Mouse (Mus musculus) CH12.LX (cell line): ENCODE results near the gene AC134908.4. TPM values are rescaled to one million over a fixed set of nuclear protein-coding genes. Genes with fewer than 3 reads are reported as not detected.
"Not testable (repeated sequence)": the region's sequence is repeated elsewhere in the genome, so short reads cannot be mapped to it uniquely, and the experiment has no call there.

ENCODE experiments used
- DNase-seq: peaks from one replicate; pipeline ENCODE4 v3.0.0-alpha.2; 2013; ENCODE audit errors: extremely low read depth
- H3K27ac ChIP-seq: 2 replicates; pipeline ENCODE4 v1.5.1; 2012; ENCODE audit warnings: low read depth, mild to moderate bottlenecking, control low read depth, moderate library complexity; ENCODE audit not compliant: insufficient read depth
- H3K27me3 ChIP-seq: replicated peaks from 2 replicates; pipeline ENCODE3; 2012; ENCODE audit warnings: inconsistent platforms
- H3K36me3 ChIP-seq, 2 experiments: replicated peaks in 1 of 2; 2 replicates each; pipeline versions ENCODE3 to v1.6.1; 2012; ENCODE audit warnings: inconsistent platforms in 1 of 2, low read length in 1 of 2, mild to moderate bottlenecking in 1 of 2, mixed read lengths in 1 of 2, moderate library complexity in 1 of 2; ENCODE audit not compliant: control insufficient read depth in 1 of 2, insufficient read depth in 1 of 2
- H3K4me1 ChIP-seq, 2 experiments: 2 replicates each; pipeline ENCODE4 v1.6.1; 2012; ENCODE audit warnings: inconsistent platforms in 1 of 2, moderate library complexity in 1 of 2; ENCODE audit not compliant: insufficient read depth in 2 of 2, control insufficient read depth in 1 of 2
- H3K4me2 ChIP-seq: 2 replicates; pipeline ENCODE4 v1.6.1; 2012; ENCODE audit warnings: low read depth, mild to moderate bottlenecking, control low read depth; ENCODE audit not compliant: poor library complexity, insufficient read depth, severe bottlenecking
- H3K4me3 ChIP-seq, 3 experiments: fragments of 150-350 bp in 1 of 3; sonication (generic) in 1 of 3; replicated peaks in 1 of 3; 2 replicates each; pipeline versions ENCODE3 to v1.5.1; 2011 to 2012; ENCODE audit warnings: low read depth in 2 of 3, low read length in 2 of 3, mild to moderate bottlenecking in 2 of 3, moderate library complexity in 2 of 3, control low read depth in 1 of 3, improper control_type of control experiment in 1 of 3, inconsistent platforms in 1 of 3, mixed read lengths in 1 of 3; ENCODE audit not compliant: poor library complexity in 1 of 3
- H3K79me2 ChIP-seq: replicated peaks from 2 replicates; pipeline ENCODE4 v1.6.1; 2012; ENCODE audit warnings: mild to moderate bottlenecking, moderate library complexity; ENCODE audit not compliant: control insufficient read depth, poor library complexity, insufficient read depth, severe bottlenecking; ENCODE audit errors: extremely low read depth
- H3K9ac ChIP-seq: 2 replicates; pipeline ENCODE4 v1.6.1; 2012; ENCODE audit warnings: low read depth, mild to moderate bottlenecking, control low read depth, moderate library complexity; ENCODE audit not compliant: insufficient read depth
- H3K9me3 ChIP-seq: replicated peaks from 2 replicates; pipeline ENCODE3; 2012; ENCODE audit warnings: low read length, inconsistent platforms, mixed read lengths
- CHD2 ChIP-seq: IDR thresholded peaks from 2 replicates; pipeline ENCODE4 v1.6.1; 2011; ENCODE audit warnings: low read length, improper control_type of control experiment
- GABPA ChIP-seq: IDR thresholded peaks from 2 replicates; pipeline ENCODE4 v1.6.1; 2012; ENCODE audit warnings: low read depth, low read length, improper control_type of control experiment, inconsistent platforms; ENCODE audit not compliant: insufficient replicate concordance
- JUN ChIP-seq: IDR thresholded peaks from 2 replicates; pipeline ENCODE4 v1.6.1; 2011; ENCODE audit warnings: low read depth, mild to moderate bottlenecking, low read length, improper control_type of control experiment, moderate library complexity; ENCODE audit not compliant: insufficient read depth
- NELFE ChIP-seq: IDR thresholded peaks from 2 replicates; pipeline ENCODE4 v1.6.1; 2011; ENCODE audit warnings: low read depth, low read length, improper control_type of control experiment
- POLR2AphosphoS2 ChIP-seq: IDR thresholded peaks from 2 replicates; pipeline ENCODE4 v1.6.1; 2011; ENCODE audit warnings: low read depth, low read length, improper control_type of control experiment
- SIN3A ChIP-seq: IDR thresholded peaks from 2 replicates; pipeline ENCODE4 v1.6.1; 2012; ENCODE audit warnings: low read length, improper control_type of control experiment, inconsistent platforms
- UBTF ChIP-seq: IDR thresholded peaks from 2 replicates; pipeline ENCODE4 v1.6.1; 2012; ENCODE audit warnings: low read depth, mild to moderate bottlenecking, inconsistent platforms, low read length, improper control_type of control experiment, moderate library complexity
- ZKSCAN1 ChIP-seq: IDR thresholded peaks from 2 replicates; pipeline ENCODE4 v1.6.1; 2012; ENCODE audit warnings: low read depth, inconsistent platforms, low read length, improper control_type of control experiment, borderline replicate concordance
- dilution Hi-C: fragments of 300-500 bp; cut with MboI; formaldehyde crosslinking; loops from 2 replicates; pipeline ENCODE4 v1.14.3; 2020; ENCODE audit warnings: low sequenced_read_pairs; ENCODE audit not compliant: extremely low pct_unique_long_range_greater_than_20kb, extremely low pct_ligation_motif_present
- in situ Hi-C: fragments of 300-500 bp; cut with MboI; formaldehyde crosslinking; loops from 3 replicates; pipeline ENCODE4 v1.14.3; 2019; ENCODE audit warnings: low sequenced_read_pairs, low pct_ligation_motif_present, low pct_unique_long_range_greater_than_20kb, mixed read lengths
- polyA plus RNA-seq: library from polyadenylated mRNA; unstranded; fragments of >175 nt; gene quantifications from 2 replicates; pipeline ENCODE4 v1.2.1, GENCODE M21; 2012; ENCODE audit warnings: low read depth; ENCODE audit not compliant: insufficient read length
- total RNA-seq, 2 experiments: library from RNA; depleted of rRNA; stranded (reverse); fragments of 300-350 nt in 1 of 2; fragments of >200 nt in 1 of 2; gene quantifications; 2 replicates each; pipeline ENCODE4 v1.2.3; 2012 to 2014

AC134908.4 gene
- total and polyA plus RNA-seq, 3 experiments = not detected

DNA sequence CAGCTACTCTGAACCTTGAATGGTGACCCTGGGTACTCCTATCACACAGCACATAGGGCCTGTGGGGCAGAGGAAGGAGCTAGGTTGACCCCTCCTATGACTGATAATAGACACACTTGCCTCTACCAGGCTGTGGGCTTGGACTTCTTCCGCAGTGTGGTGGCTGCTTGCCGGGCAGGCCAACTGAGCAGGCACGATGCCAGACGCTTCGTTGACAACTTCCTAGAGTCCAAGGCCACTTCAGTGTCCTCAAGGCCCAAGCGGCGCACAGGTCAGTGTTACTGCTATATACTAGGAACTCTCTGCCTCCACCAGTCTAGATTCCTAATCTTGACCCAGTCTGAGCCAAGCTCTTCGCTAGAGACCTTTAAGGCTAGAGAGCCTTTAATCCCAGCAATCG lies 51.6 kb downstream of the AC134908.4 start:
- no peaks in the 10 kb centered on the region for H3K4me1 ChIP-seq
- no peaks in the 10 kb centered on the region for H3K9me3 ChIP-seq
- no peaks in the 10 kb centered on the region for H3K36me3 ChIP-seq
- TF ChIP-seq NELFE = no peak
- no peak for TF ChIP-seq CHD2
- no peak for TF ChIP-seq POLR2AphosphoS2
- no peak for TF ChIP-seq UBTF
- TF ChIP-seq ZKSCAN1 = no peak
- TF ChIP-seq GABPA = no peak
- no peak for TF ChIP-seq SIN3A
- TF ChIP-seq JUN = no peak
- H3K4me2 ChIP-seq = no peak overlapping the region
- H3K79me2 ChIP-seq = no peaks in the 10 kb centered on the region
- H3K27me3 ChIP-seq = peaks cover 80% of the 10 kb centered on the region
- H3K27ac ChIP-seq = no peak overlapping the region
- DNase-seq = no peak
- dilution Hi-C loops = no loop called here
- in situ Hi-C loops = no loop called here
- H3K4me3 ChIP-seq = no peak overlapping the region
- H3K9ac ChIP-seq = no peak overlapping the region

DNA sequence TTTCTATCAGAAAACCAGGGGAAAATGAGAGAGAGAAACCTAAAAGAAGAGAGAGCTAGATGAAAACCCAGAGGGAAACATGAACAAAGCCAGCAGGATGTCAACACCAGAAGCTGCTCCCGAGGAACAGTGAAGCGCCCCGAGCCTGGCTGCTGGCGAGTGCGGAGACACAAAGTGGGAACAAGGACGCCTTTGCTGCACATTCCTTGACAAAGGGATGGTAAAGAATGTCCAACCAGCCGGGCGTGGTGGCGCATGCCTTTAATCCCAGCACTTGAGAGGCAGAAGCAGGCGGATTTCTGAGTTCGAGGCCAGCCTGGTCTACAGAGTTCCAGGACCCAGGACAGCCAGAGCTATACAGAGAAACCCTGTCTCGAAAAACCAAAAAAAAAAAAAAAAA lies 54.0 kb downstream of the AC134908.4 start:
- H3K27ac ChIP-seq, H3K4me3 ChIP-seq, dilution Hi-C loops, H3K79me2 ChIP-seq, H3K36me3 ChIP-seq, H3K4me1 ChIP-seq, H3K9ac ChIP-seq, in situ Hi-C loops, H3K4me2 ChIP-seq, DNase-seq, H3K9me3 ChIP-seq: not testable (repeated sequence)
- H3K27me3 ChIP-seq = peaks cover 84% of the 10 kb centered on the region

Other genes starting within 250 kb of the AC134908.4 start
Only the 20 nearest of the 28 such genes appear.
- gene Gng13, start 78.5 kb downstream of the AC134908.4 start, total RNA-seq (2012; rRNA removed) = 2.9 and 3.4 TPM in 2 replicates
- not detected in 2 replicates for gene Gng13, start 78.5 kb downstream of the AC134908.4 start, total RNA-seq (2014; rRNA removed)
- 1.3 and 1.9 TPM in 2 replicates for gene Gng13, start 78.5 kb downstream of the AC134908.4 start, polyA plus RNA-seq
- gene Chtf18, start 68.2 kb downstream of the AC134908.4 start, total RNA-seq (2012; rRNA removed) = 24.8 and 34.5 TPM in 2 replicates
- gene Chtf18, start 68.2 kb downstream of the AC134908.4 start, total RNA-seq (2014; rRNA removed) = 11.9 and 14.5 TPM in 2 replicates
- gene Chtf18, start 68.2 kb downstream of the AC134908.4 start, polyA plus RNA-seq = 38.2 and 49.9 TPM in 2 replicates
- 5.8 and 7.2 TPM in 2 replicates for gene Rpusd1, start 68.0 kb downstream of the AC134908.4 start, total RNA-seq (2012; rRNA removed)
- gene Rpusd1, start 68.0 kb downstream of the AC134908.4 start, total RNA-seq (2014; rRNA removed) = 4.4 and 5.6 TPM in 2 replicates
- 11.7 and 13.8 TPM in 2 replicates for gene Rpusd1, start 68.0 kb downstream of the AC134908.4 start, polyA plus RNA-seq
- not detected in 2 replicates for gene Mslnl, start 59.6 kb downstream of the AC134908.4 start, total RNA-seq (2012; rRNA removed)
- gene Mslnl, start 59.6 kb downstream of the AC134908.4 start, total RNA-seq (2014; rRNA removed) = not detected in 2 replicates
- not detected in 2 replicates for gene Mslnl, start 59.6 kb downstream of the AC134908.4 start, polyA plus RNA-seq
- not detected in 2 replicates for gene Msln, start 41.3 kb downstream of the AC134908.4 start, total RNA-seq (2012; rRNA removed)
- not detected in 2 replicates for gene Msln, start 41.3 kb downstream of the AC134908.4 start, total RNA-seq (2014; rRNA removed)
- not detected in 2 replicates for gene Msln, start 41.3 kb downstream of the AC134908.4 start, polyA plus RNA-seq
- 22.0 and 23.4 TPM in 2 replicates for gene Narfl, start 21.9 kb downstream of the AC134908.4 start, total RNA-seq (2012; rRNA removed)
- gene Narfl, start 21.9 kb downstream of the AC134908.4 start, total RNA-seq (2014; rRNA removed) = 16.5 and 17.0 TPM in 2 replicates
- 12.1 and 13.3 TPM in 2 replicates for gene Narfl, start 21.9 kb downstream of the AC134908.4 start, polyA plus RNA-seq
- 14.5 and 16.0 TPM in 2 replicates for gene Haghl, start 10.0 kb downstream of the AC134908.4 start, total RNA-seq (2012; rRNA removed)
- 7.3 and 7.4 TPM in 2 replicates for gene Haghl, start 10.0 kb downstream of the AC134908.4 start, total RNA-seq (2014; rRNA removed)
- 7.4 and 7.8 TPM in 2 replicates for gene Haghl, start 10.0 kb downstream of the AC134908.4 start, polyA plus RNA-seq
- gene Ccdc78, start 9.1 kb downstream of the AC134908.4 start, total RNA-seq (2012; rRNA removed) = 0.13 and 0.25 TPM in 2 replicates
- 0.13 TPM in 1 of 2 replicates, not detected in the other for gene Ccdc78, start 9.1 kb downstream of the AC134908.4 start, total RNA-seq (2014; rRNA removed)
- 0.40 and 0.49 TPM in 2 replicates for gene Ccdc78, start 9.1 kb downstream of the AC134908.4 start, polyA plus RNA-seq
- gene Fam173a, start 2.8 kb downstream of the AC134908.4 start, total RNA-seq (2012; rRNA removed) = 55.0 and 68.3 TPM in 2 replicates
- gene Fam173a, start 2.8 kb downstream of the AC134908.4 start, total RNA-seq (2014; rRNA removed) = 21.9 and 25.5 TPM in 2 replicates
- gene Fam173a, start 2.8 kb downstream of the AC134908.4 start, polyA plus RNA-seq = 25.5 and 27.8 TPM in 2 replicates
- gene Metrn, start 1.5 kb upstream of the AC134908.4 start, total RNA-seq (2012; rRNA removed) = 49.8 and 50.1 TPM in 2 replicates
- gene Metrn, start 1.5 kb upstream of the AC134908.4 start, total RNA-seq (2014; rRNA removed) = 18.1 and 23.7 TPM in 2 replicates
- 16.9 and 17.7 TPM in 2 replicates for gene Metrn, start 1.5 kb upstream of the AC134908.4 start, polyA plus RNA-seq
- not detected in 2 replicates for gene Fbxl16, start 13.4 kb upstream of the AC134908.4 start, total RNA-seq (2012; rRNA removed)
- gene Fbxl16, start 13.4 kb upstream of the AC134908.4 start, total RNA-seq (2014; rRNA removed) = not detected in 2 replicates
- not detected in 2 replicates for gene Fbxl16, start 13.4 kb upstream of the AC134908.4 start, polyA plus RNA-seq
- 27.2 and 28.6 TPM in 2 replicates for gene Wdr24, start 28.0 kb upstream of the AC134908.4 start, total RNA-seq (2012; rRNA removed)
- gene Wdr24, start 28.0 kb upstream of the AC134908.4 start, total RNA-seq (2014; rRNA removed) = 17.3 and 20.9 TPM in 2 replicates
- 16.9 and 20.4 TPM in 2 replicates for gene Wdr24, start 28.0 kb upstream of the AC134908.4 start, polyA plus RNA-seq
- 7.7 and 9.3 TPM in 2 replicates for gene Jmjd8, start 33.2 kb upstream of the AC134908.4 start, total RNA-seq (2012; rRNA removed)
- 4.8 and 6.1 TPM in 2 replicates for gene Jmjd8, start 33.2 kb upstream of the AC134908.4 start, total RNA-seq (2014; rRNA removed)
- 8.3 and 8.5 TPM in 2 replicates for gene Jmjd8, start 33.2 kb upstream of the AC134908.4 start, polyA plus RNA-seq
- 98.3 and 107 TPM in 2 replicates for gene Stub1, start 37.7 kb upstream of the AC134908.4 start, total RNA-seq (2012; rRNA removed)
- gene Stub1, start 37.7 kb upstream of the AC134908.4 start, total RNA-seq (2014; rRNA removed) = 60.4 and 62.9 TPM in 2 replicates
- 84.8 and 87.1 TPM in 2 replicates for gene Stub1, start 37.7 kb upstream of the AC134908.4 start, polyA plus RNA-seq
- gene Rhbdl1, start 41.6 kb upstream of the AC134908.4 start, total RNA-seq (2012; rRNA removed) = 1.9 and 2.4 TPM in 2 replicates
- not detected in 2 replicates for gene Rhbdl1, start 41.6 kb upstream of the AC134908.4 start, total RNA-seq (2014; rRNA removed)
- gene Rhbdl1, start 41.6 kb upstream of the AC134908.4 start, polyA plus RNA-seq = 2.8 and 4.6 TPM in 2 replicates
- gene Gm20683, start 46.1 kb upstream of the AC134908.4 start, total RNA-seq (2012; rRNA removed) = 3.1 and 3.8 TPM in 2 replicates
- gene Gm20683, start 46.1 kb upstream of the AC134908.4 start, total RNA-seq (2014; rRNA removed) = 0.96 and 1.3 TPM in 2 replicates
- 1.4 and 4.8 TPM in 2 replicates for gene Gm20683, start 46.1 kb upstream of the AC134908.4 start, polyA plus RNA-seq
- 16.2 and 26.1 TPM in 2 replicates for gene Rhot2, start 49.2 kb upstream of the AC134908.4 start, total RNA-seq (2012; rRNA removed)
- 17.3 and 19.5 TPM in 2 replicates for gene Rhot2, start 49.2 kb upstream of the AC134908.4 start, total RNA-seq (2014; rRNA removed)
- gene Rhot2, start 49.2 kb upstream of the AC134908.4 start, polyA plus RNA-seq = 33.8 and 51.5 TPM in 2 replicates
- 31.9 and 38.0 TPM in 2 replicates for gene Wdr90, start 65.8 kb upstream of the AC134908.4 start, total RNA-seq (2012; rRNA removed)
- gene Wdr90, start 65.8 kb upstream of the AC134908.4 start, total RNA-seq (2014; rRNA removed) = 16.0 and 17.5 TPM in 2 replicates
- 19.9 and 23.8 TPM in 2 replicates for gene Wdr90, start 65.8 kb upstream of the AC134908.4 start, polyA plus RNA-seq
- 16.1 and 16.5 TPM in 2 replicates for gene Mcrip2, start 73.1 kb upstream of the AC134908.4 start, total RNA-seq (2012; rRNA removed)
- gene Mcrip2, start 73.1 kb upstream of the AC134908.4 start, total RNA-seq (2014; rRNA removed) = 0.82 and 1.4 TPM in 2 replicates
- gene Mcrip2, start 73.1 kb upstream of the AC134908.4 start, polyA plus RNA-seq = 1.7 and 2.2 TPM in 2 replicates
- gene Mettl26, start 79.4 kb upstream of the AC134908.4 start, total RNA-seq (2012; rRNA removed) = 43.6 and 52.5 TPM in 2 replicates
- gene Mettl26, start 79.4 kb upstream of the AC134908.4 start, total RNA-seq (2014; rRNA removed) = 31.9 and 33.0 TPM in 2 replicates
- gene Mettl26, start 79.4 kb upstream of the AC134908.4 start, polyA plus RNA-seq = 29.8 and 32.0 TPM in 2 replicates